Mouse (Mus musculus): ENCODE data around the gene Alx3.

DNA sequence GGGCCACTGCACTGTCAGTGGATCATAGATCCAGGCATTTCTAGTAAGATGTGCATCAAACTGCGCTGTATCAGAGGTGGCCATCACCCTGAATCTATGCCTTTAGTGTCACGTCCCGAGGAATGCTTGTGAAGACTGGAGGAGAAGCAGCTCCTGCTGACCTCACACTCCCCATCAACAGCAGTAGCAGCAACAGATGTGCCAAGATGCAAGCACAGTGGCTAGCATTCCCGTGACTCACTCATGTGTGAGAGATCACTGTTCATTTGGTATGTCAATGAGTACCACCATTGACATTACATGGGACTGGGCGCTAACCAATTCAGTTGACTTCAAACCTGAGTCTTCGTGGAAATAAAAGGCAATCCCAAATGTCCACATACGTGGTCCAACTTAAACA lies 32.8 kb downstream of the Alx3 start:
- TF ChIP-seq POLR2A (IDR thresholded peaks at IDR 0.05; ENCODE audit: insufficient read depth, low read depth, low read length) (no peak), CTCF (IDR thresholded peaks at IDR 0.05; ENCODE audit: insufficient read depth, low read depth, low read length) (no peak)

All from olfactory bulb, adult 2 months (tissue).